Mouse (Mus musculus) frontal cortex, postnatal 10 days (tissue): ENCODE data around the gene Cd151.

Experiments used
- DNase-seq, 2 experiments: peaks; one replicate each; pipeline ENCODE4 v3.0.0; 2022; ENCODE audit warnings: low spot score in 2 of 2, mixed read lengths in 1 of 2

The Cd151 gene

DNA sequence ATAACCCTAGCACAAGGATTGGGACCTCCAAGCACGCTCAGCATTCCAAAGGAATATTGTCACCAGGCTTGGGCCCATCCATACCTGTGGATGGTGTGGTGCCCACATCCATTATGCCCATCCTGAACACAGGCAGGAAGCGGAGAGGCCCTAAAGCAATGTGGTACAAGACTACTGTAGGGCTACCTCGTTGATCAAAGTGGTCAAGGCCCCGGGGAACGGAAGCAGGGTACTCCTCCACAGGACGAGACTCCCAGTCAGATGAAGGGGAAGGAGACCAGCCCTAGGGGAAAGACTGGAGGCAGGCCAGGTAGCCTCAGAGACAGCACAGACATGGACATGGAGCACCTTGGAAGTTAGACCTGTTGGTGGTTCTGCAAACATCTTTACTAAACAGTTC lies 5.6 kb downstream of the Cd151 start:
- no peak for DNase-seq

DNA sequence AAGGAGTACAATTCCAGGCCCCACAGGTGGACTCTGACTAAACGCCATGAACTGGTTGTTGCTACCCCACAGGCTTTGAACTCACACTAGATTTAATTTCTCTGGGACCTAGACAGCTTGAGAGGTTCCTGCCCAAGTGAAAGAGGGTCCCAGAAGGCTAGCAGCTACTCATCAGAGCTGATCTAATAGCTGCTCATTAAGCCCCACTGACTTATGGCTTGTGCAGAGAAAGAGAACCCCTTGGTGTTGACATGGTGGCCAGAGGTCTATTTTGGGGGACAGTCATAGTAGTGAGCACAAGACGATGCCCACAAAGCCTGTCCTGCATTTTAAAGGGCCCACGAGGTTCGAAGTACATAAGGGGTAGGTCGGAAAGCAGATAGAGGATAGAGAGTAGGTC lies 7.0 kb downstream of the Cd151 start:
- DNase-seq, result no peak

DNA sequence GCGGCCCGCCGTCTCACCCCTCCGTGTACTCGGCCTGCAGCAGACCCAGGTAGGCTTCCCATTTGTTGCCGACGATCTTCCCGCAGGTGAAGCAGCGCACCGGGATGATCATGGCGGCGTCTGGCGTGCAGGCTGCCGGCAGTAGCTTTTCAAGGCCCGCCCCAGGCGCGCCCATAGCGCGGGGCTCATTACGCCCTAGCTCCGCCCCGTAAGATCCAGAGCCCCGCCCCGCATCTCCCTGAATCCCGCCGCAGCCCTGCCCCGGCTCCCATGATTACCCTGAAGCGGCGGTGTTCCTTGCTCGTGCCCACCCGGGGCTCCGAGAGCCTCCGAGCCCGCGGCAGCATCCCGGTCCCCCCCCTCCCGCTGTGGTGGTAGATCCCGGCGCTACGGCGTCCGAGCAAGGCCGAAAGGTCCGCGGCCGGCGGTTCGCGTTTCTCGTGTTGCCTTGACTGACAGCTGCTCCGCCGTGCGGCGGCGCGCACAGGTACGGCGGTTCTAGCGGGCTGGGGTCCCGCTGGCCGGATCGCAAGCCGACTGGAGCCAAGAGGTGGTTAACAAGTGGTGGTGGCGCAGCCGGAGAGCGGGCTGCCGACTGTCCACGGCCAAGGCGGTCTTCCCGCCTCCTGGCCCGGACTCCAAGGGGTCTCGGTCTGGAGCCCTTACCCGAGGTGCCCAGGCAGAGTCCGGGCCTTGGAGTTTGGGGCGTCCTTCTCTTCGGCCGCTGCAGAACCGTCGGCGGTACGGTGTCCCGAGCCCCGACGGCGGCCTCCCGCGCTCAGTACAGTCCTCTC lies 8.0 kb downstream of the Cd151 start, which contains the start of the genes Polr2l and Tspan4:
Polr2l (minus strand) TSS at position 122 of the 794 bp plus-strand sequence.
Tspan4 (plus strand) TSS at position 230 of the 794 bp plus-strand sequence.
- peak in 1 of 2 experiments; percentile 81 for DNase-seq

- no peak for DNase-seq
These were observed 8.6 kb downstream of the Cd151 start for GRCm38 (mm10) chr7:141475805-141476158.

DNA sequence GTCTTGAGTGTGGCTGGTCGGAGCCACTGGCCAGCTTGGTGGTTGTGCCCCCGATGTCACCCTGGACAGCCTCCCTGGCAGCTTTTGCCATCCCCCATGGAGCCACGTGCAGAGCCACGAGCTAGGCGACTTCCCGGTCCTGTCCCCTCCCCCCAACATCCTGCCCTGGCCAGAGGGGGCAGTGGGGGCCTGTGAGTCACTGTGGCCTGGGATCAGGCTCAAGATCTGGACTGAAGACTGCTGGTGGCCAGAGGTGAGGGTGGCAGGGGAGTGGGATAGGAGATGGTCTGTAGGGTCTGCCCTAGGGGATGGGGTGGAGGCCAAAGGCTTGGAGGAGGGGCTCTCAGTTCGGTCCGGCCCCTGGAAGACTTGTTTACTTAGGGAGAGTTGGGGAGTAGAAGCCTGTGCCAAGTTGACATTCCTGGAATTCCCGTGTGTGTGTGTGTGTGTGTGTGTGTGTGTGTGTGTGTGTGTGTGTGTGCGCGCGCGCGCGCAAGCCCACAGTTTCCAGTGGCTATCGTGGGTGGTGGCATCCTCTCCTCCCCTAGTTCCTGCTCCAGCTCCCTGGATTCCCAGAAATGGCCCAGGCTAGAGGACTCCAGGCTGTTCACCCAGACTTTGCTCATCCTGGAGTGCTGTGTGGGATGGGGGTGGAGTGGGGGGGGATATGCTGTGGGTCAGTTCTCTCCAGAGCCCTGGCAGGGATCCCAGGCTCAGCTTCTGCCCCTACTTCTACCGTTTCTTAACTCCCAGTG lies 9.2 kb downstream of the Cd151 start:
- peak; percentile 59 to 74 for DNase-seq

DNA sequence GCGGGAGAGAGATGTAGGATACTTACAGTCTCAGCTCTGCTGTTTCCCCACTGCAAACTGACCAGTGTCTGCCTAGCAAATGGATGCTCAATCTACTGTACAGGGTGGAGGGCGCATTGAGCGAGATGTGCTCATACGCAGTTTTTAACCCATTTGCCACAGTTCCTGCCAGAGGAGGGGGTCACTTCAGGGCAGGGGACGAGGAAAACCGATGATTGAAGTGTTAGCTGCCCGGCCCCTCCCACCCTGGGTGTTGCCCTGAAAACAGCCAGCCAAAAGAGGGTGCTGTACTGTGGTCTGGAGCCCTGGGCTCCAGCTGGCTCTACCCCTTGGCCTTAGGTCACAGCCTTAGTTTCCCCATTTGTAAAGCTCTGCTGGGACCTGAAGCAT lies 9.8 kb downstream of the Cd151 start:
- DNase-seq, result no peak

DNA sequence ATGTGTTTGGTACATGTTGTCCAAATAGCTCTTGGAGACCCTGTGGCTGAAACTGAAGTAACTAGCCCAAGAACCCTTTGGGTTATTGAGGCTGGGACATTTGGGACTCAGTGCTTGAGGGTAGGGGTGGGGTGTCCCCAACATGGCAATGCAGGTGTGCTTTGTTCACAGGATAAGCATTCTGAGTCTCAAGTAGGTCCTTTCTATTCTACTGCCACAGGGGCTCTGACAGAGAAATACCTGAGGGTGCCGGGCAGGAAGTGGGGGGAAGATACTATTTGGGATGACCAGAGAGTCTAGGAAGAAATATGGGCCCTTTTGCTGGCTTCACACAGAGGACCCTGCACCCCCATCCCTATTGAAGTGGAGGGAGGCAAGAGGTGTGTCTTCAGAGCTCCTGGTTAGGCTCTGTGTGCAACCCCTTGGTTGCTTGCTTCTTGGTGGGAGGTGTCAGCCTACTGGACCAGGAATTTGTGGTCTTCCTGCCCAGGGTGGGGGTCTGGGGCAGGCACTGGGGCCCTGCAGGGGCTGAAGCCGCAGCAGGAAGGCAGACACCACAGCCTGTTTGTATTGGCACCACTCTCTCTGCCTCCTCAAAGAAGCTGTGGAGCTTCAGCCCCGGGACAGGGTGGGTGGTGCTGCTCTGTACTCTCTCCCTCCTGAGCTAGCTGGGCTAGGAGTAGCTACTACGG lies 10.5 kb downstream of the Cd151 start:
- no peak for DNase-seq

DNA sequence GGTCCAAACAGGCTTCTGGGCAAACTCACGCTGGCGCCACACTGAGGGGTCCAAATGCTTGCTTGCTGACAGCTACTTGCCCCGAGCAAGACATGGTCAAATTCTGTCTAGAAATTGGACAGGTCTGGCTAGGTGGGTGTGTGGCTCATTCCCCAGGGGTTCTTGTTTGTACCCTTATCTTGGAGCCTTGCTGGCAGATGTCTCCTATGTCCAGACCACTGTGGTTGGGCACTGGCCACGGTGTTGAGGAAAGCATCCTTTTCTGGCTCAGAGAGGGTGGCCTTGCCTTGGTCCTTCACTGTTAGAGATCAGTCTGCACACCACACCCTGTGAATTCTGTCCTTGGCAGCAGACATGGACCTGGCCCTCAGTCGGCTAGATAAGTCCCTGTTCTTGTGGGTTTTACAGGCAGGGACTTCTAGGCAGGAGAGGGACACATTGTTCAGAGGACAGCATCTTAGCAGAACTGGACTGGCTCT lies 11.1 kb downstream of the Cd151 start:
- DNase-seq, result no peak

- DNase-seq, result peak in 1 of 2 experiments; percentile 67
These were observed 13.8 kb downstream of the Cd151 start for GRCm38 (mm10) chr7:141480842-141481497.

GRCm38 (mm10) chr7:141481498-141482401 lies 14.6 kb downstream of the Cd151 start:
- no peak for DNase-seq

GRCm38 (mm10) chr7:141482531-141483024 lies 15.4 kb downstream of the Cd151 start:
- no peak for DNase-seq

GRCm38 (mm10) chr7:141483114-141483653 lies 16.0 kb downstream of the Cd151 start:
- DNase-seq, result no peak

DNA sequence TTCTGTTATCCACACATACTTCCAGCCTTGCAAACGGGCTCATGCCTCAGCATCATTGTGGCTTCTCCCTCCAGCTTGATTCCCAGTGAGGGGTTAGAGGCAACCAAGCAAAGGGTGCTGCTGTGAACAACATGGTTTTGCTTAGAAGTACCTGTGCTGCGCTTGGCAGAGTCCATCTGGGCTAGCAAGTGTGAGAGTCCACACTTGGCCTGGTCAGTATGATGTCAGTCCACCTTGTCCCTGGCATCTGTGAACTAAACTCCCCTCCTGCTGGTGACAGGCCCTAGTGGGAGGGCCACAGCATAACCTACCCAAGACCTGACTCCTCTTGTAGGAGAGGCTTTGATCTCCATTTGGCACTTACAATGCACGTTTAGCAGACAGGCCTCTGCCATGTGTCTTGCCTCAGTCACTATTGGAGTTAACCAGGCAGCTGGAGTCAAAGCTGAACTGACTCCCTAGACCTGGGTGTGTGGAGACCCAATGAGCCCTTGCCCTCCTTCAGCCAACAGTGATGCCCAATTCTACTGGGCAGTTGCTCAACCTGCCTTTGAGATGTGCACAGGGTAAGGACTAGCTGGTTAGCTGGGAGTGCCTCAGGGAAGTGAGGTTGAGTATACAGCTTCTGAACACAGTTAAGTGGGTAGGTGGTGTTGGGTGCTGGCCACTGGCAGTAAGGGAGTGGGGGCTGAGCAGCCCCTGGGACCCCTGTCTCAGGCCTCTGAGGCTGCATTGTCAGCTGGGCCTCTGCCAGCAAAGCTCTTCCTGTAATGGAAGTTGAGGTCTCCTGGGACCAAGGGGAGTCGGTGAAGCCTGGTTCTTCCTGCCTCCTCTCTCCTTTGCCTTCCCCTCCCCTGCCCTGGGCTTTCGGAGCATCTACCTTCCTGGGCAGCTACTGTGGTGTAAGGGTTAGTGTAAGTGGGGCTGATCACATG lies 17.3 kb downstream of the Cd151 start:
- DNase-seq, result no peak

DNA sequence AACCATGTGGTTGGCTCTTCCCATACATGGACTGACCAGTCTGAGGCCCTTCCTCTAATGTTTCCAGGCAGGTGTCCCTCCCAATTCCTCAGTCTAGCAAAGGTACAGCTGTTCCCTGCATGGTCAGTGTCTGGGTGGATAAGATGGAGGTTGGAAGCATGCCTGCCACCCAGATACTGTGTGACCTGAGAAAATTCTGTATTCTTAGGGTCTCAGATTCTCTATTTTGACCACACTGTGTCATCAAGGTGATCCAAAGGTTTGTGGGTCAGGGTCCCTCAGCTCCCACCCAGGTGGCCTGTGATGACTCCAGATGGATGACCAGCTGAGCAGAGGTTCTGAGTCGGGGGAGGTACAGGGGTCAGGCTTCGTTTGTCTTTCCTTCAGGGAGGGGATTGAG lies 18.0 kb downstream of the Cd151 start:
- DNase-seq, result no peak

DNA sequence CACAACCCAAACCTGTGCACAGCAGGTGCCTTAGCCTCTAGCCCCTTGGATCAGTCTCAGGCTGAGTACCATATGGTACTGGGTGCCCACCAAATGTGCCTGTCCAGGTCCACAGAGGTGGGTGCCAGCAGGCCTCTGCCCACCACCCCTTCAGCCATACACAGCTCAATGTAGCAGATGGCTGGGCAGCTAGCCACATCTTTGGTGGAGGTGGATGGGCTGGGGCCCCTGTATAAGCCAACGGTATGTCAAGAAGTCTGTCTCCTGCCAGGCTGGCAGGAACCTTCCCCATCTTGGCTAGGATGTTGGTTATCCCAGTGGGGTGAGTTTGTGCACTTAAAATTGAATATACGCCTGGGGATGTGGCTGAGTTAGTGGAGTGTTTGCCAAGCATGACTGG lies 18.4 kb downstream of the Cd151 start:
- DNase-seq, result no peak

GRCm38 (mm10) chr7:141486239-141486638 lies 19.0 kb downstream of the Cd151 start:
- DNase-seq, result no peak

DNA sequence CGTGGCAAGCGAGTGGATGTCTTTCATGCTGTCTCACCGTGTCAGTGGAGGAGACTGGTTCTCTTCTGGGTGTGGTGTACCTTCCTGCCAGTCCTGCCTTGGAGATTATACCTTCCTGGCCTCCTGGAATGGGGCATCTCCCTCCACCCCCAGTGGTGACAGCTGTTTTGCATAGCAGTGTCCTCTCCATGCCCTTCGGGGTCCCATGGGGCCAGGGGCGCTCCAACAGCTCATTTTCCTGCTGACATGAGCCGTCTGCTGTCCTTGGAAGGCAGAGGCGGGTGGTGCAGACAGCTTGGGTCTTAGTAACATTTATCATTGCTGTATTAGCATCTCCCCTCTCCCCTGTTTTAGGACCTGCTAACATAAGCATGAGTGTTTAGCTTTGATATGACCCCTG lies 19.9 kb downstream of the Cd151 start:
- no peak for DNase-seq

GRCm38 (mm10) chr7:141491151-141491550 lies 24.0 kb downstream of the Cd151 start:
- DNase-seq, result no peak

GRCm38 (mm10) chr7:141492738-141493137 lies 25.5 kb downstream of the Cd151 start:
- DNase-seq, result no peak
